Mouse (Mus musculus): Measurements from ENCODE around the gene Nlrp6. TPM values are rescaled to one million over a fixed set of nuclear protein-coding genes. Genes with fewer than 3 reads are reported as not detected.

The Nlrp6 gene
- total and polyA plus RNA-seq, 3 experiments = 0.04 to 0.07 TPM; not detected in 1

- H3K4me1 ChIP-seq (ENCODE audit: control insufficient read depth, insufficient read depth, low read length) = no peaks in the 10 kb centered on the region; the same call in 1 of the 2 replicates
- peak overlapping the region; percentile 68; the same call in 1 of the 2 replicates for H3K9ac ChIP-seq (ENCODE audit: low read depth, low read length)
- no peaks in the 10 kb centered on the region for H3K79me2 ChIP-seq (replicated peaks; ENCODE audit: control insufficient read depth, insufficient read depth, low read length)
- peak overlapping the region; percentile 93 for H3K27ac ChIP-seq
- H3K36me3 ChIP-seq (ENCODE audit: control insufficient read depth, insufficient read depth, low read length) = no peaks in the 10 kb centered on the region; the same call in 1 of the 2 replicates
- TF ChIP-seq POLR2A (IDR thresholded peaks at IDR 0.05; ENCODE audit: insufficient read depth, low read depth, low read length) (no peak), EP300 (IDR thresholded peaks at IDR 0.05; ENCODE audit: insufficient read depth, low read depth, low read length) (no peak), CTCF (IDR thresholded peaks at IDR 0.05) (no peak)
- DNase-seq = peak in 1 of 2 experiments; percentile 30
- peak overlapping the region; percentile 49 for H3K4me3 ChIP-seq
- intact Hi-C loops (cut with DNase I) = no loop called here
- WGBS = 45% methylated on average over 3 of the region's 3 CpGs
- H3K27me3 ChIP-seq (ENCODE audit: control insufficient read depth, insufficient read depth, low read length) = no peaks in the 10 kb centered on the region
Measured at GRCm38 (mm10) chr7:140899121-140899520, 21.6 kb upstream of the Nlrp6 start.

- TF ChIP-seq EP300 (IDR thresholded peaks at IDR 0.05; ENCODE audit: insufficient read depth, low read depth, low read length) = peak; percentile 72
- peak; percentile 88 for TF ChIP-seq POLR2A (IDR thresholded peaks at IDR 0.05; ENCODE audit: insufficient read depth, low read depth, low read length)
- TF ChIP-seq CTCF (IDR thresholded peaks at IDR 0.05) = no peak
- H3K4me1 ChIP-seq (ENCODE audit: control insufficient read depth, insufficient read depth, low read length) = no peaks in the 10 kb centered on the region; the same call in 1 of the 2 replicates
- H3K9ac ChIP-seq (ENCODE audit: low read depth, low read length) = peak within 1 kb of the TSS; percentile 68
- WGBS = 38% methylated on average over 10 of the region's 10 CpGs
- no peaks in the 10 kb centered on the region; the same call in 1 of the 2 replicates for H3K36me3 ChIP-seq (ENCODE audit: control insufficient read depth, insufficient read depth, low read length)
- peak within 1 kb of the TSS; percentile 49 for H3K4me3 ChIP-seq
- intact Hi-C loops (cut with DNase I) = no loop called here
- no peaks in the 10 kb centered on the region for H3K79me2 ChIP-seq (replicated peaks; ENCODE audit: control insufficient read depth, insufficient read depth, low read length)
- H3K27me3 ChIP-seq (ENCODE audit: control insufficient read depth, insufficient read depth, low read length) = no peaks in the 10 kb centered on the region
- peak within 1 kb of the TSS; percentile 93 for H3K27ac ChIP-seq
- peak; percentile 64 to 71 for DNase-seq
Measured at GRCm38 (mm10) chr7:140900220-140900619, 20.5 kb upstream of the Nlrp6 start, which contains the start of gene Cox8b. TSS of gene Cox8b (minus strand) at chr7:140900446.

GRCm38 (mm10) chr7:140902036-140902875 is 18.4 kb upstream of the Nlrp6 start:
- Histone ChIP-seq H3K27ac (peak overlapping the region; percentile 3; the same call in 1 of the 2 replicates), H3K79me2 (replicated peaks; ENCODE audit: control insufficient read depth, insufficient read depth, low read length) (no peaks in the 10 kb centered on the region), H3K4me1 (ENCODE audit: control insufficient read depth, insufficient read depth, low read length) (no peaks in the 10 kb centered on the region; the same call in 1 of the 2 replicates), H3K4me3 (no peak overlapping the region), H3K36me3 (ENCODE audit: control insufficient read depth, insufficient read depth, low read length) (no peaks in the 10 kb centered on the region; the same call in 1 of the 2 replicates), H3K9ac (ENCODE audit: low read depth, low read length) (no peak overlapping the region), H3K27me3 (ENCODE audit: control insufficient read depth, insufficient read depth, low read length) (no peaks in the 10 kb centered on the region)
- 71% methylated on average over 15 of the region's 15 CpGs for WGBS
- TF ChIP-seq POLR2A (IDR thresholded peaks at IDR 0.05; ENCODE audit: insufficient read depth, low read depth, low read length) (no peak), EP300 (IDR thresholded peaks at IDR 0.05; ENCODE audit: insufficient read depth, low read depth, low read length) (no peak), CTCF (IDR thresholded peaks at IDR 0.05) (no peak)
- DNase-seq = peak; percentile 31 to 42
- intact Hi-C loops (cut with DNase I) = no loop called here

GRCm38 (mm10) chr7:140903212-140903611 is 17.5 kb upstream of the Nlrp6 start:
- Histone ChIP-seq H3K27me3 (ENCODE audit: control insufficient read depth, insufficient read depth, low read length) (no peaks in the 10 kb centered on the region), H3K36me3 (ENCODE audit: control insufficient read depth, insufficient read depth, low read length) (no peaks in the 10 kb centered on the region; the same call in 1 of the 2 replicates), H3K4me1 (ENCODE audit: control insufficient read depth, insufficient read depth, low read length) (no peaks in the 10 kb centered on the region; the same call in 1 of the 2 replicates), H3K4me3 (no peak overlapping the region), H3K9ac (ENCODE audit: low read depth, low read length) (no peak overlapping the region), H3K27ac (no peak overlapping the region), H3K79me2 (replicated peaks; ENCODE audit: control insufficient read depth, insufficient read depth, low read length) (no peaks in the 10 kb centered on the region)
- peak; percentile 70 to 91 for DNase-seq
- intact Hi-C loops (cut with DNase I) = loop anchor here (1.0 kb wide), 1 partner anchor 59 kb away; no protein-coding TSS in a partner anchor
- TF ChIP-seq POLR2A (IDR thresholded peaks at IDR 0.05; ENCODE audit: insufficient read depth, low read depth, low read length) (no peak), EP300 (IDR thresholded peaks at IDR 0.05; ENCODE audit: insufficient read depth, low read depth, low read length) (peak; percentile 79; the same call in 1 of the 2 replicates), CTCF (IDR thresholded peaks at IDR 0.05) (no peak; the same call in 1 of the 2 replicates)
- 25% methylated on average over 13 of the region's 13 CpGs for WGBS

GRCm38 (mm10) chr7:140905642-140906081 is 15.0 kb upstream of the Nlrp6 start:
- no peak for TF ChIP-seq EP300 (IDR thresholded peaks at IDR 0.05; ENCODE audit: insufficient read depth, low read depth, low read length)
- no peak for TF ChIP-seq POLR2A (IDR thresholded peaks at IDR 0.05; ENCODE audit: insufficient read depth, low read depth, low read length)
- no peak for TF ChIP-seq CTCF (IDR thresholded peaks at IDR 0.05)
- H3K9ac ChIP-seq (ENCODE audit: low read depth, low read length) = no peak overlapping the region
- intact Hi-C loops (cut with DNase I) = loop anchor here (5.0 kb wide), 1 partner anchor 52 kb away; the partner anchor contains the start of genes Gm45717 and Ifitm2
- no peaks in the 10 kb centered on the region for H3K27me3 ChIP-seq (ENCODE audit: control insufficient read depth, insufficient read depth, low read length)
- H3K79me2 ChIP-seq (replicated peaks; ENCODE audit: control insufficient read depth, insufficient read depth, low read length) = no peaks in the 10 kb centered on the region
- H3K4me3 ChIP-seq = no peak overlapping the region
- no peak for DNase-seq
- H3K27ac ChIP-seq = no peak overlapping the region
- WGBS = 64% methylated on average over 2 of the region's 2 CpGs
- H3K4me1 ChIP-seq (ENCODE audit: control insufficient read depth, insufficient read depth, low read length) = no peaks in the 10 kb centered on the region
- H3K36me3 ChIP-seq (ENCODE audit: control insufficient read depth, insufficient read depth, low read length) = no peaks in the 10 kb centered on the region

Data from heart, adult 2 months (tissue).